Mouse (Mus musculus) testis, postnatal 10 days (tissue): ENCODE data around the gene Trim33.

Source experiments
- DNase-seq: peaks from one replicate; pipeline ENCODE4 v3.0.0; 2021; ENCODE audit warnings: low spot score

Gene Trim33

GRCm38 (mm10) chr3:103361150-103361549, 82.1 kb downstream of the Trim33 start:
- DNase-seq, result no peak

GRCm38 (mm10) chr3:103364182-103364945, 85.3 kb downstream of the Trim33 start:
- DNase-seq, result no peak

GRCm38 (mm10) chr3:103367176-103367970, 88.3 kb downstream of the Trim33 start:
- DNase-seq, result no peak

- DNase-seq, result no peak
Observed at GRCm38 (mm10) chr3:103368731-103369130, 89.6 kb downstream of the Trim33 start.

GRCm38 (mm10) chr3:103374028-103374427, 94.9 kb downstream of the Trim33 start:
- DNase-seq, result peak; percentile 66

GRCm38 (mm10) chr3:103375181-103375855, 96.2 kb downstream of the Trim33 start:
- DNase-seq, result peak; percentile 36

- DNase-seq, result no peak
Observed at GRCm38 (mm10) chr3:103378018-103378417, 98.9 kb downstream of the Trim33 start.

GRCm38 (mm10) chr3:103379371-103379770, 100.3 kb downstream of the Trim33 start:
- DNase-seq, result no peak

- DNase-seq, result no peak
Observed at GRCm38 (mm10) chr3:103380814-103381213, 101.7 kb downstream of the Trim33 start.

GRCm38 (mm10) chr3:103381441-103381840, 102.3 kb downstream of the Trim33 start:
- no peak for DNase-seq

- peak; percentile 96 for DNase-seq
Observed at GRCm38 (mm10) chr3:103382872-103383567, 103.9 kb downstream of the Trim33 start.

GRCm38 (mm10) chr3:103384486-103384885, 105.4 kb downstream of the Trim33 start:
- DNase-seq, result no peak

GRCm38 (mm10) chr3:103384949-103385348, 105.9 kb downstream of the Trim33 start:
- no peak for DNase-seq

GRCm38 (mm10) chr3:103385383-103386291, 106.5 kb downstream of the Trim33 start:
- no peak for DNase-seq

- no peak for DNase-seq
Observed at GRCm38 (mm10) chr3:103386292-103387031, 107.4 kb downstream of the Trim33 start.

GRCm38 (mm10) chr3:103392613-103393258, 113.6 kb downstream of the Trim33 start:
- DNase-seq, result no peak

- DNase-seq, result no peak
Observed at GRCm38 (mm10) chr3:103393283-103394060, 114.4 kb downstream of the Trim33 start.

GRCm38 (mm10) chr3:103394121-103394520, 115.0 kb downstream of the Trim33 start:
- no peak for DNase-seq

GRCm38 (mm10) chr3:103397523-103397922, 118.4 kb downstream of the Trim33 start:
- no peak for DNase-seq
